Mouse (Mus musculus) cortical plate, adult 2 months (tissue): ENCODE data around the gene Gm37240.

Experiments used
- CTCF ChIP-seq: fragments of 200-500 bp; IDR thresholded peaks from 2 replicates; pipeline ENCODE4 v1.5.1; 2011; ENCODE audit warnings: mild to moderate bottlenecking, control low read depth, low read length; ENCODE audit not compliant: insufficient read depth; ENCODE audit errors: extremely low read depth
- POLR2A ChIP-seq: fragments of 200-500 bp; IDR thresholded peaks from 2 replicates; pipeline ENCODE4 v1.6.1; 2011; ENCODE audit warnings: mild to moderate bottlenecking, low read length, control low read depth; ENCODE audit not compliant: insufficient read depth; ENCODE audit errors: extremely low read depth

GRCm38 (mm10) chr3:84839499-84839898 lies 1047.8 kb downstream of the Gm37240 start:
- TF ChIP-seq POLR2A (no peak), CTCF (no peak)
